Mouse (Mus musculus) embryonic facial prominence, embryonic 13.5 days (tissue): ENCODE data around the gene Cyp2d26. TPM values are rescaled to one million over a fixed set of nuclear protein-coding genes. Genes with fewer than 3 reads are reported as not detected.
"Not testable (repeated sequence)": the region's sequence is repeated elsewhere in the genome, so short reads cannot be mapped to it uniquely, and the experiment has no call there.

Experiments
- ATAC-seq: fragments of 200-750 bp; cut with Nextera tagmentation; 2 replicates; pipeline ENCODE4 v1.8.0; 2017; ENCODE audit warnings: low read depth; ENCODE audit not compliant: insufficient number of reproducible peaks, insufficient read depth, low FRiP score, low TSS enrichment
- H3K27ac ChIP-seq: fragments of 300-500 bp; sonication (generic); 2 replicates; pipeline ENCODE4 v1.5.1; 2015; ENCODE audit warnings: moderate library complexity, mild to moderate bottlenecking, inconsistent platforms
- H3K27me3 ChIP-seq: fragments of 300-500 bp; sonication (generic); 2 replicates; pipeline ENCODE4 v1.6.1; 2015; ENCODE audit warnings: mild to moderate bottlenecking, inconsistent platforms
- H3K36me3 ChIP-seq: fragments of 300-500 bp; sonication (generic); 2 replicates; pipeline ENCODE4 v1.6.1; 2015; ENCODE audit warnings: mild to moderate bottlenecking, inconsistent platforms
- H3K4me1 ChIP-seq: fragments of 300-500 bp; sonication (generic); 2 replicates; pipeline ENCODE4 v1.6.1; 2015; ENCODE audit warnings: inconsistent platforms
- H3K4me2 ChIP-seq: fragments of 300-500 bp; sonication (generic); 2 replicates; pipeline ENCODE4 v1.6.1; 2015; ENCODE audit warnings: moderate library complexity, mild to moderate bottlenecking, inconsistent platforms
- H3K4me3 ChIP-seq: fragments of 300-500 bp; sonication (generic); 2 replicates; pipeline ENCODE4 v1.5.1; 2015; ENCODE audit warnings: mild to moderate bottlenecking, inconsistent platforms
- H3K9ac ChIP-seq: fragments of 300-500 bp; sonication (generic); 2 replicates; pipeline ENCODE4 v1.6.1; 2015; ENCODE audit warnings: mild to moderate bottlenecking, inconsistent platforms
- H3K9me3 ChIP-seq: fragments of 300-500 bp; sonication (generic); 2 replicates; pipeline ENCODE4 v1.6.1; 2016; ENCODE audit warnings: inconsistent platforms
- WGBS: fragments of 180-500 bp; shearing (Covaris S2); methylation state at CpG from one replicate; pipeline ENCODE4 v1.1.7; 2015; ENCODE audit warnings: mixed read lengths; 5-methylcytosine and 5-hydroxymethylcytosine counted together
- polyA plus RNA-seq: library from polyadenylated mRNA; unstranded; fragments of >200 nt; fragmentation: Nextera tagmentation; extraction: Ambion mirVana; gene quantifications from 2 replicates; pipeline ENCODE4 v1.2.1, GENCODE M21; 2015

The Cyp2d26 gene
- polyA plus RNA-seq, 1 experiment from 2014 or later: not detected

DNA sequence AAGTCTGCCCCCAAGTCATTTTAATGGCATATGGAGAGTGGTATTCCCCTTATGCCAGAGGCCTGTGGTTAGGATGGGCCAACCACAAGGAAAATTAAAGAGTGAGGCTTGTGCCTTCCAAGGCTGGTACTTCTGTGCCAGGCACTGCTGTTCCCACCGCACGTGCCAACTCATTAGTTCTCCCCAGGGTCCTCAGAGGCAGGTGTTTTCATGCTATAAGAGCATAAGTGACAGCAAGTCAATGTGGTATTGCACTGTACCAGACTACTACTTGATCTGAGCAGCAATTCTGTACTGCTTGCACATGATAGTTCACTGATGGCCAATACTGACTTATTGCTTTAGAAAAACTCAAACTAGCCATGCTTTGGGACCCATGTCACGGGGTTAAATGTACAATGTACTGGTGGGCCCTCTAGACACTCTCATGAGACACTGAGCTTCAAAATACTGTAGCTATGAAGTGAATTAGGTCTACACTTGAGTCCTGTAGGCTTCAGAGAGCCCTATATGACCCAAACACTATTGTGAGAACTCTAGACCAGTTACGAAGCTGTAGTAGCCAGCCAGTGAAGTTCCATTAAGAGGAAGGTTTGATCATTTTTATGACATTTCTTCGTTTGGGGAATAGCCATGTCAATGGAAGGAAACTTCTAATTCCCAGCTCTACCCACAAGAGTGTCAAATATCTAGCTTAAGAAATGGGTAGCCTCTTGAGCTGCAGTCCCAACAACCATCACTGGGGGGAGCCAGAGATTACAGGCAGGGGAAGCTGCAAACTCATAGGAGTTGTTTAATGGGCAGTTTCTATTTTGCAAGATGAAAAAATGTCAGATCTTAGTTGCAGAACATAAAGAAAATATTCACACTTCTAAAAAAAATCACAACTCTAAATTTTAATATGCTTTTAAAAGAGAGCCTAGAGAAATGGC lies 10.9 kb upstream of the Cyp2d26 start:
- no peak overlapping the region for H3K4me3 ChIP-seq
- no peak overlapping the region for H3K4me2 ChIP-seq
- H3K4me1 ChIP-seq: no peaks in the 10 kb centered on the region
- no peak for ATAC-seq
- H3K36me3 ChIP-seq: peaks cover 8% of the 10 kb centered on the region; the same call in 1 of the 2 replicates
- H3K27ac ChIP-seq: no peak overlapping the region
- 73% methylated on average over 5 of the region's 5 CpGs for WGBS
- H3K27me3 ChIP-seq: no peaks in the 10 kb centered on the region
- H3K9ac ChIP-seq: no peak overlapping the region
- H3K9me3 ChIP-seq: no peaks in the 10 kb centered on the region

DNA sequence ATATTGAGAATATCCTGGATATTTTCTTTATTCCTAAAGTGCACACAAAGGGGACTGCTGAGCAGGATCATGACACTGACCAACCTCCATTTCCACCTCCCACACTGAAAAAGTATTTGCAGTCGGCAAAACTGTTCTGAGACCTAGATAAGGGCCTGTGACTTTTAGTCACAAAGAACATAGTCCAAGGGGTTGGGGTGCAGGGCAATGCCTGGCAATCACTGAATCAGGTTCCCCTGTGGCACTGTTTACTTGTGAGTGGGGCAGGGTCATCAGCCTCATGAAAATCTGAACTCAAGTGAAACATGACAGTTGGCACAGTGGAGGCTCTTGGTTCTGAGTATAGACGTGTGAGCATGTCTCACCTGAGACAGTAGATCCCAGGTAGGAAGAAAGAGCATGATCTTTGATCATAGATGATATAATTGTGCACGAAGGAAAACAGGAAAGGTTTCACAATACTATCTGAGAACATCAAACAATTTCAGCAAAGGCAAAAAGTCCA lies 1.9 kb upstream of the Cyp2d26 start:
- Histone ChIP-seq H3K9me3 (no peaks in the 10 kb centered on the region), H3K27ac (no peak overlapping the region), H3K27me3 (no peaks in the 10 kb centered on the region), H3K36me3 (no peaks in the 10 kb centered on the region), H3K4me1 (no peaks in the 10 kb centered on the region), H3K4me2 (no peak overlapping the region), H3K4me3 (no peak overlapping the region), H3K9ac (no peak overlapping the region)
- no peak for ATAC-seq
- 85% methylated on average over 3 of the region's 3 CpGs for WGBS

DNA sequence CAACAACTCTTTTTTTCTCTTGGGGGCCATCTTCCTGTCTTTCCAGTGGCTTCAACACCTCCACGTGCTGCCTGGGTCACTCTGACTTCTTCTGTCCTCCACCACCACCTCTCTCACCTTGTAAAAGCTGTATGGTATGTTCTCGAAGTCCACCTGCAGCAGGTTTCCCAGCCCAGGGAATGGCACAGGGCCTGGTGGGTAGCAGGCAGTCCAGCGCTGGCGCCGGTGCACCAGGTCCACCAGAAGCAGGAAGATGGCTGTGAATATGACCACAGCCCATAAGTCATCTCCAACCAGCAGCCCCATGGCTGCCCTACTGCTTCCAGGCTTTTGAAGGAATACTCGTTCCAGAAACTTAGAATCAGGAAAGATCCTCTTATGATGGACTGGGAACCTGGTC lies 226 bp downstream of the Cyp2d26 start:
- no peaks in the 10 kb centered on the region for H3K36me3 ChIP-seq
- H3K4me3 ChIP-seq: no peak overlapping the region
- H3K4me1 ChIP-seq: no peaks in the 10 kb centered on the region
- WGBS: 91% methylated on average over 6 of the region's 6 CpGs
- H3K9me3 ChIP-seq: no peaks in the 10 kb centered on the region
- H3K4me2 ChIP-seq: no peak overlapping the region
- H3K27me3 ChIP-seq: no peaks in the 10 kb centered on the region
- H3K9ac ChIP-seq: no peak overlapping the region
- ATAC-seq: no peak
- H3K27ac ChIP-seq: no peak overlapping the region

DNA sequence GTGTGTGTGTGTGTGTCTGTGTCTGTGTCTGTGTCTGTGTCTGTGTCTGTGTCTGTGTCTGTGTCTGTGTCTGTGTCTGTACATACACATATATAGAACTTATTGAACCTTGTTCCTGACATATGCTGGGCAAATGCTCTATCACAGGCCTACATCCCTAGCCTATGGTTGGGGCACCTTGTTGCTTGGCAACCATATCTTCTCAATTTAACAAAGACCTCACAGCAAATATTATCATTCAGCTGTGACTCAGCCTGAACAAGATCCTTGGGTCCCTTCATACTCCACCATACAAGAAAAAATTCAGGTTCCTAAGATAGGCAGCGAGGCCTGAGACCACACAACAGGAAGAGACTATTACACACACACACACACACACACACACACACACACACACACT lies 640 bp downstream of the Cyp2d26 start:
- no peak for ATAC-seq
- no peak overlapping the region for H3K4me3 ChIP-seq
- no peak overlapping the region for H3K4me2 ChIP-seq
- no peak overlapping the region for H3K9ac ChIP-seq
- no peaks in the 10 kb centered on the region for H3K4me1 ChIP-seq
- WGBS: 71% methylated on average over 1 of the region's 1 CpGs
- H3K27ac ChIP-seq: no peak overlapping the region
- H3K27me3 ChIP-seq: no peaks in the 10 kb centered on the region
- no peaks in the 10 kb centered on the region for H3K36me3 ChIP-seq
- H3K9me3 ChIP-seq: no peaks in the 10 kb centered on the region

DNA sequence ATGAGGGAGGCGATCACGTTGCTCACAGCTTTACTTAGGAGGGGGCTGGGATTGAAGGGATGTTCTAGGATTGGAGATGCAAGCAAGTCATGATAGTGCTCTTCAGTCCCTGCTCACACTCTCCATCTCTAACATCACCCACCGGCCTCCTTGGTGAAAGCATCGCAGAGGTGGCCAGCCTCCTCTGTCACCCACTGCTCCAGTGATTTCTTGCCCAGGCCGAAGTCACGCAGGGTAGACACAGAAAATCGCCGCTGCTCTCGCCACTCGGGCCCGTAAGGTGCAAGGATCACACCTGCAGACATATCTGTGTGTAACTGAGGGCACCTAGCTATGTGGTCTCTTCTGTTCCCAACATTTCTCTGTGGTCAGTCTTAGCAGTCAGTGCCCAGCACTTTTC lies 1.5 kb downstream of the Cyp2d26 start:
- Histone ChIP-seq H3K27ac (no peak overlapping the region), H3K36me3 (no peaks in the 10 kb centered on the region), H3K9ac (no peak overlapping the region), H3K4me1 (no peaks in the 10 kb centered on the region), H3K27me3 (no peaks in the 10 kb centered on the region), H3K9me3 (no peaks in the 10 kb centered on the region), H3K4me2 (no peak overlapping the region), H3K4me3 (no peak overlapping the region)
- ATAC-seq: no peak
- WGBS: 90% methylated on average over 11 of the region's 11 CpGs

DNA sequence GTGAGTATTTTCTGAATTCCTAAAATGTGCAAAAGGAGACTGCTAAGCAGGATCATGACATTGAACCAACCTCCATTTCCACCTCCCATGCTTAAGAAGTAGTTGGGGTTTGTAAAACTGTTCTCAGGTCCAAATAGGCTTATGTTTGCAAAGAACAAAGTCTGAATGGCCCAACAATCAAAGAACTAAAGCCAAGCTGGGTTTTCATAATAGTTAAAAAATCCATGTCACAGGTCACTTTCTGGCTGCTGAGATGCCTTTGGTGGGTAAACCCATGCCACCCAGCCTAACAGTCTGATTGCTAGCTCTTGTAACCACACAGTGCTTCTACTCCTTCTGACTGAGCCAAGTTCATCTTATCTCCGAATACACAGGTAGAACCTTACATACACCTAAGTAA lies 9.5 kb downstream of the Cyp2d26 start:
- Histone ChIP-seq H3K36me3 (no peaks in the 10 kb centered on the region), H3K4me2 (no peak overlapping the region), H3K4me1 (no peaks in the 10 kb centered on the region), H3K27ac (no peak overlapping the region), H3K27me3 (no peaks in the 10 kb centered on the region), H3K9me3 (no peaks in the 10 kb centered on the region), H3K9ac (no peak overlapping the region), H3K4me3 (no peak overlapping the region)
- no peak for ATAC-seq
- WGBS: 75% methylated on average over 1 of the region's 1 CpGs

DNA sequence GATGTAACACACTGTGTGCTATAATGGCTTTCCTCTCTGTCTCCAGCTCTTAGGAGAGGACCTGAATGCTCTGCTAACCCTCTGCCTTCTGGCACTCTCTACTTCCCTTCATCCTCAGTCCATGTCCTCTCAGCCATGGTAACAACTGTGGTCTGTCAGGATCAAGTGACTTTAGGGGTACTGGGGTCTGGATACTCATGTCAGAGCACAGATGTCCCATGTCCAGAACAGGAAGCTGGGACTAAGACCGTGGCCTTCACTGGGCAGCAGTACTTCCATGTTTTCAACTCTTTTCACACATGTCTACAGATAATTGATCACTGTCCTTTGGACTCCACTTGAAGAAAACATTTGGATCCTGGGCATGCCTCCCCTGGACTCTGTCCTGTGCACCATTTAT lies 10.3 kb downstream of the Cyp2d26 start:
- no peaks in the 10 kb centered on the region for H3K36me3 ChIP-seq
- no peaks in the 10 kb centered on the region for H3K27me3 ChIP-seq
- H3K27ac ChIP-seq: no peak overlapping the region
- H3K4me2 ChIP-seq: no peak overlapping the region
- H3K4me3 ChIP-seq: no peak overlapping the region
- WGBS: 77% methylated on average over 1 of the region's 1 CpGs
- no peak for ATAC-seq
- no peaks in the 10 kb centered on the region for H3K4me1 ChIP-seq
- H3K9me3 ChIP-seq: no peaks in the 10 kb centered on the region
- H3K9ac ChIP-seq: no peak overlapping the region

DNA sequence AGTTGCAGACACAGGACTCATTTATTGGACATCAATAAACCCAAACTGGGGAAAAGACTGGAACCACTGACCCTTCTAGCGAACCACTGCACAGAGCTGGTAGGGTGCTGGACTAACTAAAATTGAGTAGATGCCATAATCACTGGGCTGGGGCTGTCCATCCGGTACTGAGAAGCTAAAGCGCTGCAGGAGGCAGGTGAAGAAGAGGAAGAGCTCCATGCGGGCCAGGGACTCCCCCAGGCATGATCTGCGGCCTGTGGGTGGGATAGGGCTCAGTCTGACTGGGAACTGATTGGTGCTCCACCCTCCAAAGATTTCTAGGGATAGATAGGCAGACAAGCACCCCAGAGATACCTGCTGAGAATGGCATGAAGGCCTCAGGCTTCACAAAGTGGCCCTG lies 16.2 kb downstream of the Cyp2d26 start:
- not testable (repeated sequence) for ATAC-seq, H3K9me3 ChIP-seq, H3K36me3 ChIP-seq, H3K4me2 ChIP-seq, H3K4me3 ChIP-seq, H3K27ac ChIP-seq, H3K27me3 ChIP-seq, H3K9ac ChIP-seq, H3K4me1 ChIP-seq
- WGBS: 87% methylated on average over 5 of the region's 5 CpGs

DNA sequence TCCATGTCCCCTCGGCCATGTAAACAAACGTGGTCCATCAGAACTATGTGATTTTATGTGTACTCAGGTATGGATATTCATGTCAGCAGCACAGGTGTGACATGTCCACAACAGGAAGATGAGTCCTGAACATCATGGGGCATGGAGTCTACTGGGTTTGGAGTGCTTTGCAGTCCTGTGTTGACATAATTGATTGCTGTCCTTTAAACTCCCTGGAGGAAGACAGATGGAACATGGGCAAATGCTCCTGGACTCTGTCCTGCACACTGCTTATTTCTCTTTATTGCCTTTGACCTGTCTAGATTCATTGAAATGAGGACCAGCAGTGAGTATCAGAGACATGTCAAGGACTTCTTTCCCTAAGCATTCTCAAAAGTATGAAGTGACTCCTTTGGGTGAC lies 28.2 kb downstream of the Cyp2d26 start:
- H3K4me2 ChIP-seq: no peak overlapping the region
- 84% methylated on average over 2 of the region's 2 CpGs for WGBS
- ATAC-seq: no peak
- H3K36me3 ChIP-seq: no peaks in the 10 kb centered on the region
- no peak overlapping the region for H3K27ac ChIP-seq
- no peaks in the 10 kb centered on the region for H3K4me1 ChIP-seq
- no peaks in the 10 kb centered on the region for H3K9me3 ChIP-seq
- no peaks in the 10 kb centered on the region for H3K27me3 ChIP-seq
- H3K4me3 ChIP-seq: no peak overlapping the region
- no peak overlapping the region for H3K9ac ChIP-seq

DNA sequence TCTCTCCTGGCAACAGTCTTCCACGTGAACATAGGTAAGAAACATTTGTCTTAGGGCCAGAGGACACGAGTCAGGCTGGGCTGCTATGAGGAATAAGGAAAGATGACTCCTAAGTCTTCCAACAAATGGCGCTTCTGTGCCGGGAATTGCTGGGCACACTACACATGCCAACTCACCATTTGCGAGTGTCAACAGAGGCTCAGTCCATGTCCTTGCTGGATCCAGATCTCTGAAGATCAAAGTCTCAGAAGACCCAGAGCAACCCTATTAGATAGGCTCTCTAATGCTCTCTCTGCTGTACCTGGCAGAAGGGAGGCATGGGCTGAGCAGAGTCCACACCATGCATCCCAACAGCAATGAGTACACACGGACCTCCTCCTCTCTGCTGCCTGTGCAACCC lies 29.2 kb downstream of the Cyp2d26 start:
- 81% methylated on average over 6 of the region's 6 CpGs for WGBS
- no peaks in the 10 kb centered on the region for H3K9me3 ChIP-seq

DNA sequence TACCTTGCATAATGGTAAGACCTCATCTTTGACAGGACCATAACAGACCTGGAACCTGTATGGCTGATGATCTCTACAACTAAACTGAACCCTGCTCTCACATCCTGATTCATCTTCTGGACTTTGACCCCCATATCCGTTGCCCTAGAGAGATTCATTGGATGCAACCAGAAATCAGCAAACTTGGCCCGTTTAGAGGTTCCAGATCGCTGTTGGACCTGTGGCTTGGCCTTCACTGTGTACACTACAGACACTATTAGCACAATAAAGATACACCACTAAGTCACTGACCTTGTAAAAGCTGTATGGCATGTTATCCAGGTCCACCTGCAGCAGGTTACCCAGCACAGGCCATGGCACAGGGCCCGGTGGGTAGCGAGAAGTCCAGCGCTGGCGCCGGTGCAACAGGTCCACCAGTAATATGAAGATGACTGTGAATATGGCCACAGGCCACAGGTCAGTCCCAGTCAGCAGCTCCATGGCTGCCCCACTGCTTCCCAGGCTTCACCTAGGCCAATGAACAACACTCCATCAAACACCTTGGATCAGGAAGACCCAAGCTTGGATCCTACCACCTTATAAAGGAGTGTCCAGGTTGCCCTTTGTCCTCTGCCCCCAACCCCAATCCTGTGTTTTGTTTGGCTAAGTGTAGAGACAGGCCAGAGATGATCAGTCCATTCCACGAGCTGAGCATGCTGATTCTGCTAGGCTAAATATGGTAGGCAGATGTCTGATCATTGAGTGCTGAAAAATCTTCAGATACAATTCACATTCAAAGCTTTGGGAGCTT lies 30.3 kb downstream of the Cyp2d26 start, which contains the start of gene Cyp2d40:
Gene Cyp2d40, minus strand, starts transcription at position 553 of the 790 bp plus-strand sequence.
- WGBS: 90% methylated on average over 9 of the region's 9 CpGs

More for the DNA sequence above, 29.2 kb downstream of the Cyp2d26 start:
- Histone ChIP-seq H3K27ac (no peak overlapping the region), H3K4me1 (no peaks in the 10 kb centered on the region), H3K36me3 (no peaks in the 10 kb centered on the region), H3K9ac (no peak overlapping the region), H3K27me3 (no peaks in the 10 kb centered on the region), H3K4me2 (no peak overlapping the region), H3K4me3 (no peak overlapping the region)
- ATAC-seq: no peak

More for the DNA sequence above, 30.3 kb downstream of the Cyp2d26 start, which contains the start of gene Cyp2d40:
- Histone ChIP-seq H3K27ac (no peak within 1 kb of the TSS), H3K4me2 (no peak within 1 kb of the TSS), H3K9ac (no peak within 1 kb of the TSS), H3K36me3 (no peaks in the 10 kb centered on the region), H3K27me3 (no peaks in the 10 kb centered on the region), H3K4me1 (no peaks in the 10 kb centered on the region), H3K9me3 (no peaks in the 10 kb centered on the region), H3K4me3 (no peak within 1 kb of the TSS)
- no peak for ATAC-seq
